Mouse (Mus musculus) CH12.LX (cell line): Measurements from ENCODE around the gene Man2b2.

Experiments
- CTCF ChIP-seq, 2 experiments: IDR thresholded peaks in 1 of 2; conservative IDR thresholded peaks in 1 of 2; 2 replicates each; pipeline ENCODE4 v1.5.1; 2011 to 2012; ENCODE audit warnings: low read depth in 2 of 2, low read length in 2 of 2, improper control_type of control experiment in 1 of 2, inconsistent platforms in 1 of 2, mild to moderate bottlenecking in 1 of 2, moderate library complexity in 1 of 2
- E2F4 ChIP-seq: IDR thresholded peaks from 2 replicates; pipeline ENCODE4 v1.6.1; 2011; ENCODE audit warnings: low read depth, low read length, improper control_type of control experiment; ENCODE audit not compliant: insufficient replicate concordance
- HCFC1 ChIP-seq: IDR thresholded peaks from 2 replicates; pipeline ENCODE4 v1.6.1; 2012; ENCODE audit warnings: low read depth, mild to moderate bottlenecking, inconsistent platforms, low read length, improper control_type of control experiment
- JUND ChIP-seq: conservative IDR thresholded peaks from 2 replicates; pipeline ENCODE4 v1.6.1; 2011; ENCODE audit warnings: low read depth, low read length, improper control_type of control experiment
- NRF1 ChIP-seq: IDR thresholded peaks from 2 replicates; pipeline ENCODE4 v1.6.1; 2014; ENCODE audit warnings: low read depth, mild to moderate bottlenecking, inconsistent platforms, low read length, improper control_type of control experiment, moderate library complexity
- TCF12 ChIP-seq: IDR thresholded peaks from 2 replicates; pipeline ENCODE4 v1.6.1; 2014; ENCODE audit warnings: low read depth, mild to moderate bottlenecking, inconsistent platforms, low read length, improper control_type of control experiment

GRCm38 (mm10) chr5:36876777-36877396 is 46.4 kb upstream of the Man2b2 start:
- TF ChIP-seq HCFC1 (no peak), TCF12 (no peak), JUND (no peak), E2F4 (no peak), CTCF (conservative IDR thresholded peaks at IDR 0.05 in 1 of 2, IDR thresholded peaks at IDR 0.05 in 1 of 2; ENCODE audit: low read depth in 2 of 2, low read length in 2 of 2) (no peak), NRF1 (no peak)
